Mouse (Mus musculus) forebrain, embryonic 10.5 days (tissue): ENCODE measurements at regions not wholly inside any gene's neighbourhood (a gene's known extent, or its start where the extent isn't known, plus 50 kb on each side); places are given as distances from the start of the nearest gene placed in this dataset.

Experiments
- DNase-seq: peaks from one replicate; pipeline ENCODE4 v3.0.0-alpha.2; 2017; ENCODE audit warnings: low spot score; ENCODE audit errors: extremely low spot score
- H3K27ac ChIP-seq: fragments of 300-500 bp; sonication (generic); 2 replicates; pipeline ENCODE4 v1.5.1; 2016; ENCODE audit warnings: mild to moderate bottlenecking
- H3K27me3 ChIP-seq: fragments of 300-500 bp; sonication (generic); 2 replicates; pipeline ENCODE4 v1.6.1; 2016; ENCODE audit warnings: mild to moderate bottlenecking; ENCODE audit not compliant: poor library complexity, severe bottlenecking
- H3K36me3 ChIP-seq: fragments of 300-500 bp; sonication (generic); replicated peaks from 2 replicates; pipeline ENCODE4 v1.6.1; 2016; ENCODE audit warnings: mild to moderate bottlenecking, moderate library complexity
- H3K4me1 ChIP-seq: fragments of 300-500 bp; sonication (generic); 2 replicates; pipeline ENCODE4 v1.6.1; 2016
- H3K4me3 ChIP-seq: fragments of 300-500 bp; sonication (generic); 2 replicates; pipeline ENCODE4 v1.5.1; 2016; ENCODE audit warnings: mild to moderate bottlenecking, moderate library complexity
- H3K9me3 ChIP-seq: fragments of 300-500 bp; sonication (generic); 2 replicates; pipeline ENCODE4 v1.6.1; 2016; ENCODE audit warnings: mild to moderate bottlenecking, moderate library complexity
- WGBS: fragments of 180-500 bp; shearing (Covaris S2); methylation state at CpG from one replicate; pipeline ENCODE4 v1.1.7; 2016; 5-methylcytosine and 5-hydroxymethylcytosine counted together

GRCm38 (mm10) chr2:74463407-74463806 is 115.8 kb downstream of the Lnpk start:
- peaks cover 15% of the 10 kb centered on the region for H3K27me3 ChIP-seq
- 90% methylated on average over 2 of the region's 2 CpGs for WGBS
- DNase-seq, result no peak

GRCm38 (mm10) chr2:74461211-74461844 is 117.9 kb downstream of the Lnpk start:
- Histone ChIP-seq H3K4me1 (peaks cover 9% of the 10 kb centered on the region), H3K4me3 (no peak overlapping the region), H3K36me3 (no peaks in the 10 kb centered on the region), H3K27ac (no peak overlapping the region), H3K9me3 (no peaks in the 10 kb centered on the region), H3K27me3 (peaks cover 17% of the 10 kb centered on the region)
- DNase-seq, result no peak
- WGBS, result 49% methylated on average over 11 of the region's 11 CpGs

More at GRCm38 (mm10) chr2:74463407-74463806, 115.8 kb downstream of the Lnpk start:
- Histone ChIP-seq H3K36me3 (no peaks in the 10 kb centered on the region), H3K9me3 (no peaks in the 10 kb centered on the region), H3K4me1 (peaks cover 9% of the 10 kb centered on the region), H3K27ac (no peak overlapping the region), H3K4me3 (no peak overlapping the region)

DNA sequence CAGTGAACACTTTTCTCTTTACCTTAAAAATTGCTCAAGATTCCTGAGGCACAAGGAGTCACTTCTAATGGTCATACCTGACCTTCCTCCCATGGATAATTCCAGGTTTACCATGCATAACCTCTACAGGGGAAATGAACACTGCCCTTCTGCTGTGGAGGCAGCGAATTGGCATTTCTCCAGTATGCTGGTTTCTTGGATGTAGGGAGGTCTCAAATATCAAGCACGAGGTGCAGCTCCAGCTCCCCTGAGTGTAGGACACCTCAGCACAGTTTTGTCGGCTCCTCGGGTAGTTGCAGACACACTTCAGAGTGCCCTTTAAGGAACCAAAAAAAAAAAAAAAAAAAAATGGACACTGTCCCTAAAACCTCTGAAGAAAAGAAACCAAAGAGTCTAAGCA is 124.8 kb downstream of the Lnpk start:
- Histone ChIP-seq H3K4me1 (peaks cover 33% of the 10 kb centered on the region), H3K9me3 (no peaks in the 10 kb centered on the region), H3K27me3 (peaks cover 51% of the 10 kb centered on the region), H3K27ac (no peak overlapping the region), H3K36me3 (no peaks in the 10 kb centered on the region), H3K4me3 (no peak overlapping the region)
- DNase-seq, result no peak
- WGBS, result 88% methylated on average over 4 of the region's 4 CpGs

GRCm38 (mm10) chr2:74452679-74453078 is 126.6 kb downstream of the Lnpk start:
- Histone ChIP-seq H3K4me1 (peaks cover 33% of the 10 kb centered on the region), H3K27me3 (peaks cover 68% of the 10 kb centered on the region), H3K4me3 (no peak overlapping the region), H3K9me3 (no peaks in the 10 kb centered on the region), H3K36me3 (no peaks in the 10 kb centered on the region), H3K27ac (no peak overlapping the region)
- DNase-seq, result no peak
- 88% methylated on average over 1 of the region's 1 CpGs for WGBS

GRCm38 (mm10) chr2:74451578-74451977 is 127.7 kb downstream of the Lnpk start:
- Histone ChIP-seq H3K27me3 (peaks cover 70% of the 10 kb centered on the region), H3K36me3 (no peaks in the 10 kb centered on the region), H3K4me3 (no peak overlapping the region), H3K9me3 (no peaks in the 10 kb centered on the region), H3K4me1 (peaks cover 33% of the 10 kb centered on the region), H3K27ac (no peak overlapping the region)
- peak; percentile 21 for DNase-seq
- 34% methylated on average over 6 of the region's 6 CpGs for WGBS

DNA sequence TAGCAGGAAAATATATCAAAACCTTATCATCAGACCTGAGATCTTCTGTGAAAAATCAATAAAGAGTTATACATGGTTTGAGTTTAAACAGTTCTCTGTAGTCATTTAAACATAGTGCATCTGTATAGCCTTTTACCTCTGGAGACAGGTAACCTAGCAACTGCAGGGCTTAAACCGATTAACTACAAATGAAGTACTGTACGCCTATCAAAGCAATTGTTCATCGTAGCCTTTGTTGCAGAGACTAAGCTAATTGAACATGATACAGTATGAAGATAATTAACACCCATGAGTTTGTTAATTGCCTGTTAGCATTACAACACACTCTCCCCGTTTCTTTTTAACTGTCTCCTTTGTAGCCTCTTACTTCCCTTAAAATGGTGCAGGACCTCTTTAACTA is 128.2 kb downstream of the Lnpk start:
- WGBS, result 35% methylated on average over 4 of the region's 4 CpGs
- DNase-seq, result no peak
- no peak overlapping the region for H3K4me3 ChIP-seq

GRCm38 (mm10) chr2:74450064-74450765 is 129.0 kb downstream of the Lnpk start:
- Histone ChIP-seq H3K9me3 (peaks cover 1% of the 10 kb centered on the region; the same call in 1 of the 2 replicates), H3K27ac (no peak overlapping the region), H3K4me3 (no peak overlapping the region), H3K27me3 (peaks cover 70% of the 10 kb centered on the region), H3K36me3 (no peaks in the 10 kb centered on the region), H3K4me1 (peaks cover 33% of the 10 kb centered on the region)
- DNase-seq, result no peak
- WGBS, result 58% methylated on average over 11 of the region's 11 CpGs

More for the DNA sequence above, 128.2 kb downstream of the Lnpk start:
- peaks cover 76% of the 10 kb centered on the region for H3K27me3 ChIP-seq
- peaks cover 33% of the 10 kb centered on the region for H3K4me1 ChIP-seq
- no peaks in the 10 kb centered on the region for H3K9me3 ChIP-seq
- no peak overlapping the region for H3K27ac ChIP-seq
- H3K36me3 ChIP-seq, result no peaks in the 10 kb centered on the region

DNA sequence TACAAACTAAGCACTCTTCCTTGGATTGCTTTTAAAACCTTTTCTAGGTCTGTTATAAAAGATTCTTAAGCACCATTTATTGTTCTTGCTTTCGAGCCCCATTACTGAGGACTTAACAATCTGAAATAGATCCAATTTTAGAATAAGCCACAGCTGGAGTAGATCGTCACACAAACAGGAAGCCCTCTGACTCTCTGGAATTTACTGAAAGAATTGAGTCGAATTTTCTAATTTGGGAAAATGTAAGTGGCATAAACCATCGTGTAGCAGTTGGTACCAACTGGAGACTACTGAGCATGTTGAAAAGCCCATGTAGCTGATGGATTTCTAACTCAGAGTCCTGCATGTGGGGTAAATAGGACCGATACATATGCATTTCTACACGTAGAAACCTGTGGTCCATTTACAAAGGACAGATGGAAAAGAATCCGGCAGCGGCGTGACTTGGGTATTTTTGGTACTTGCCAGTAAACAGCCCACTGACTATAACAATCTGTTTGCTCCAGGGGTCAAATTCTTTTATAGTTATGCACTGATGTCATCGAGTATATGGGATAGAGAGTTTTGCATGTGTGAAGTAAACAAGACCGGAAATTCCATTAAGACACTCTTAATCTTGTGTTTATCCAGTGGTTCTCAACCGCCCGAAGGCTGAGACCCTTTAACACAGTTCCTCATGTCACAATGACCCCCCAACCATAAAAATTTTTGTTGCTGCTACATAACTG is 143.9 kb downstream of the Lnpk start:
- no peaks in the 10 kb centered on the region for H3K4me1 ChIP-seq
- H3K27ac ChIP-seq, result no peak overlapping the region
- 93% methylated on average over 13 of the region's 13 CpGs for WGBS
- H3K9me3 ChIP-seq, result peaks cover 13% of the 10 kb centered on the region; the same call in 1 of the 2 replicates
- H3K4me3 ChIP-seq, result no peak overlapping the region
- H3K27me3 ChIP-seq, result no peaks in the 10 kb centered on the region
- no peak for DNase-seq
- H3K36me3 ChIP-seq, result no peaks in the 10 kb centered on the region

DNA sequence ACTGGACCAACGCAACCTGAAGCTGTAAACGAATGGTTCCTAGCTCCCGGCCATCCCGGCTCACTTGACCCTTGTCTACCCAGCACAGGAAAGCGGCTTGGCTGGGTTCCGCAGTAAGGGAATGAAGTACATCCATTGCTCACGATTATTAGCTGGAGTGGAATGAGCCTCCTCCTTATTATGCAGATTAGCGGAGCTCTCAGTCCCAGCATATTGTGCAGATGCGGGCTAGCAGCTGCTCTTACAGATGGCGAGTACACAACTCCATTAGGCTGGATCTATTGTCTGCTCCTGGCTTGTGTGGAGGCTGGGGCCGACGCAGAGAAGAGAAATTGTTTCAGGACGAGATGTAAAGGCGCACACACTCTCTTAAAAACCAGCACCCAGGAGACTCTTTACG is 152.5 kb downstream of the Lnpk start:
- WGBS, result 45% methylated on average over 15 of the region's 15 CpGs

DNA sequence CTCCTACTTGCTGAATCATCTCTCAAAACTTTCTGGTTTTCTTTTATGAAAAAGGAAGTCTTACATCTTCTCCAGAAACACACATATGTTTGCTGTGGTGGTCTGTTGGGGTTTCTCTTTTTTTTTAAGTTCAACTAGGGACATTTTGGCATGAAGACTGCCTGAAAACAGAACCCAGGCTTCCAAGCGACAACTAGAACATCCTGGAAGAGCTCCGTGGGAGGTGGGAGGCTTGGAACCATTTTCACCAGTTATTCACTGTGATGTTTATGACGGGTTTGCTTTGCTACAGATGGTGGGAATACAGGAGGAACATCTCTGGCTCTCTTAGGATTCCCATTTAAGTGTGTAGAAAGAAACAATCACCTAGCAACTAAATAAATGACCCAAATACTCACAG is 154.5 kb downstream of the Lnpk start:
- WGBS, result 90% methylated on average over 3 of the region's 3 CpGs
- H3K36me3 ChIP-seq, result no peaks in the 10 kb centered on the region

More for the DNA sequence above, 152.5 kb downstream of the Lnpk start:
- peak overlapping the region; percentile 25 for H3K4me3 ChIP-seq
- H3K9me3 ChIP-seq, result no peaks in the 10 kb centered on the region
- no peaks in the 10 kb centered on the region for H3K36me3 ChIP-seq
- H3K4me1 ChIP-seq, result peaks cover 29% of the 10 kb centered on the region
- peaks cover 4% of the 10 kb centered on the region; the same call in 1 of the 2 replicates for H3K27me3 ChIP-seq
- H3K27ac ChIP-seq, result peak overlapping the region; percentile 79
- DNase-seq, result peak; percentile 71

DNA sequence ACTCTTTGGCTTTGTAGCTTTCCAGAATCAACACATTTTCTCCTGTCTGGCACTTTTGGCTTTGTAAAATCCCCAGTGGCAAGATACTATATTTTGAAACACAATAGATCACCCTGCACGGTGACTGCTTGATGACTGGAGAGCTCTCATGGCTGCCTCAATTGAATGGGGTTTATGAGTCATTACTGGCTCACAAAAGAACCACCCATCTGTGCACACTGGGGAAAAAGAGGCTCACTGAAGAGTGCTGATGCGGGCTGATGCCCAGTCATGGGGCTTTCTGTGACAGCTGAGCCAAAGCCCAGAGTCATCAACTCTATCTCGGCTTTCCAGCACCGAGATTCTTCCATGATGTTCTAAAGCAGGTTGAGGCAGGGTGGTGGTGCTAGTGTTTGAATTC is 163.1 kb downstream of the Lnpk start:
- no peak overlapping the region for H3K27ac ChIP-seq
- H3K4me3 ChIP-seq, result no peak overlapping the region
- no peaks in the 10 kb centered on the region; the same call in 1 of the 2 replicates for H3K9me3 ChIP-seq
- H3K4me1 ChIP-seq, result peaks cover 7% of the 10 kb centered on the region
- no peak for DNase-seq
- no peaks in the 10 kb centered on the region for H3K27me3 ChIP-seq
- H3K36me3 ChIP-seq, result no peaks in the 10 kb centered on the region
- 51% methylated on average over 4 of the region's 4 CpGs for WGBS

More for the DNA sequence above, 154.5 kb downstream of the Lnpk start:
- no peak for DNase-seq
- Histone ChIP-seq H3K27ac (no peak overlapping the region), H3K4me3 (no peak overlapping the region), H3K4me1 (peaks cover 29% of the 10 kb centered on the region), H3K9me3 (no peaks in the 10 kb centered on the region), H3K27me3 (peaks cover 4% of the 10 kb centered on the region; the same call in 1 of the 2 replicates)

GRCm38 (mm10) chr2:74414721-74415120 is 164.5 kb downstream of the Lnpk start:
- Histone ChIP-seq H3K36me3 (no peaks in the 10 kb centered on the region), H3K27me3 (no peaks in the 10 kb centered on the region), H3K4me3 (no peak overlapping the region), H3K4me1 (peaks cover 7% of the 10 kb centered on the region), H3K27ac (no peak overlapping the region), H3K9me3 (no peaks in the 10 kb centered on the region; the same call in 1 of the 2 replicates)
- WGBS, result 95% methylated on average over 13 of the region's 13 CpGs
- no peak for DNase-seq
